Mouse (Mus musculus) kidney, adult 8-10 months (tissue): ENCODE data around the gene Tfap4.

Experiments
- DNase-seq, 2 experiments: peaks; one replicate each; pipeline ENCODE4 v3.0.0; 2022

Tfap4 gene

GRCm38 (mm10) chr16:4517906-4518305 lies 41.7 kb downstream of the Tfap4 start:
- peak in 1 of 2 experiments; percentile 38 for DNase-seq

- no peak for DNase-seq
These were observed 45.3 kb downstream of the Tfap4 start for GRCm38 (mm10) chr16:4514383-4514782.

GRCm38 (mm10) chr16:4512661-4513438 lies 46.8 kb downstream of the Tfap4 start:
- peak in 1 of 2 experiments; percentile 38 for DNase-seq

GRCm38 (mm10) chr16:4511371-4511770 lies 48.3 kb downstream of the Tfap4 start:
- no peak for DNase-seq

- DNase-seq = peak in 1 of 2 experiments; percentile 58
These were observed 53.5 kb downstream of the Tfap4 start for GRCm38 (mm10) chr16:4506181-4506580.

- DNase-seq = no peak
These were observed 56.2 kb downstream of the Tfap4 start for GRCm38 (mm10) chr16:4503495-4503894.

GRCm38 (mm10) chr16:4502568-4502967 lies 57.1 kb downstream of the Tfap4 start:
- DNase-seq = no peak

GRCm38 (mm10) chr16:4501703-4502102 lies 58.0 kb downstream of the Tfap4 start:
- no peak for DNase-seq

GRCm38 (mm10) chr16:4500598-4501385 lies 58.9 kb downstream of the Tfap4 start:
- DNase-seq = peak in 1 of 2 experiments; percentile 46

GRCm38 (mm10) chr16:4497762-4498607 lies 61.7 kb downstream of the Tfap4 start:
- DNase-seq = peak; percentile 74 to 81

GRCm38 (mm10) chr16:4496470-4496869 lies 63.2 kb downstream of the Tfap4 start:
- DNase-seq = no peak

- peak; percentile 72 to 83 for DNase-seq
These were observed 63.8 kb downstream of the Tfap4 start for GRCm38 (mm10) chr16:4495861-4496260.
